Comparison of ENCODE assay signal across 9 mouse cellular contexts in genomic region chr10:59969821-59970449, GRCm38 (mm10). TPM values are rescaled to one million over a fixed set of nuclear protein-coding genes. Genes with fewer than 3 reads are reported as not detected.
DNase-seq lines count a peak whose midpoint lies in the region; ATAC-seq and TF ChIP-seq lines count a peak whose summit lies in the region.
"Had no signal": no experiment of that assay in that cellular context is flagged by ENCODE, and none has a peak within 500 bp of the region (broad histone marks: within the 10 kb centered on the region; RNA-seq: fewer than 3 reads in every experiment).

No protein-coding gene starts in this region.

- no peaks in the 10 kb centered on the region for H3K36me3 ChIP-seq in embryonic facial prominence, embryonic 10.5 days (replicated peaks)
- peaks cover 11% of the 10 kb centered on the region for H3K36me3 ChIP-seq in heart, adult 2 months (ENCODE audit: control insufficient read depth, insufficient read depth, low read length)
- H3K36me3 ChIP-seq in liver, adult 2 months (ENCODE audit: control insufficient read depth, insufficient read depth, low read length) = no peaks in the 10 kb centered on the region
- no peaks in the 10 kb centered on the region for H3K36me3 ChIP-seq in midbrain, embryonic 16.5 days (ENCODE audit: control insufficient read depth, insufficient read depth, low read length)

- peaks cover 3% of the 10 kb centered on the region; the same call in 1 of the 2 replicates for H3K9me3 ChIP-seq in embryonic facial prominence, embryonic 10.5 days
- no peaks in the 10 kb centered on the region for H3K9me3 ChIP-seq in midbrain, embryonic 16.5 days (replicated peaks; ENCODE audit: control insufficient read depth, low read length, poor library complexity, severe bottlenecking)

- H3K9ac ChIP-seq in heart, adult 2 months (ENCODE audit: low read depth, low read length) = peak overlapping the region; percentile 78
- peak overlapping the region; percentile 31 for H3K9ac ChIP-seq in liver, adult 2 months (ENCODE audit: low read depth, low read length)
- peak overlapping the region; percentile 97 for H3K9ac ChIP-seq in midbrain, embryonic 16.5 days (ENCODE audit: low read depth, low read length)

- intact Hi-C loops in heart, adult 2 months (cut with DNase I) = loop anchor here (1.0 kb wide), 2 partner anchors 9 to 18 kb away; no protein-coding TSS in a partner anchor

- H3K79me2 ChIP-seq in heart, adult 2 months (replicated peaks; ENCODE audit: control insufficient read depth, insufficient read depth, low read length) = no peaks in the 10 kb centered on the region
- H3K79me2 ChIP-seq in liver, adult 2 months (ENCODE audit: control insufficient read depth, insufficient read depth, low read length) = no peaks in the 10 kb centered on the region

- peak overlapping the region; percentile 65 for H3K4me3 ChIP-seq in embryonic facial prominence, embryonic 10.5 days
- peak overlapping the region; percentile 56 for H3K4me3 ChIP-seq in heart, adult 2 months
- H3K4me3 ChIP-seq in liver, adult 2 months (ENCODE audit: insufficient read depth, low read depth, low read length) = peak overlapping the region; percentile 16
- H3K4me3 ChIP-seq in midbrain, embryonic 16.5 days (ENCODE audit: low read depth, low read length) = peak overlapping the region; percentile 70

- peak overlapping the region; percentile 80 for H3K4me2 ChIP-seq in midbrain, embryonic 16.5 days (ENCODE audit: low read length)

- peaks cover 4% of the 10 kb centered on the region; the same call in 1 of the 2 replicates for H3K27me3 ChIP-seq in embryonic facial prominence, embryonic 10.5 days (replicated peaks; ENCODE audit: low read depth, poor library complexity, severe bottlenecking)
- no peaks in the 10 kb centered on the region for H3K27me3 ChIP-seq in heart, adult 2 months (ENCODE audit: control insufficient read depth, insufficient read depth, low read length)
- H3K27me3 ChIP-seq in liver, adult 2 months (ENCODE audit: control insufficient read depth, insufficient read depth, low read length) = no peaks in the 10 kb centered on the region
- H3K27me3 ChIP-seq in midbrain, embryonic 16.5 days (ENCODE audit: control insufficient read depth, insufficient read depth, low read depth, low read length) = no peaks in the 10 kb centered on the region
- H3K27me3 ChIP-seq: Patski had no signal

- peak; percentile 91 for TF ChIP-seq POLR2A in heart, adult 2 months (IDR thresholded peaks at IDR 0.05; ENCODE audit: insufficient read depth, low read depth, low read length)
- no peak for TF ChIP-seq POLR2A in liver, adult 2 months (IDR thresholded peaks at IDR 0.05; ENCODE audit: extremely low read depth, insufficient read depth, low read length)

- under 1% methylated on average over 25 of the region's 25 CpGs for WGBS in embryonic facial prominence, embryonic 10.5 days
- WGBS in heart, adult 2 months = 1% methylated on average over 25 of the region's 25 CpGs
- WGBS in liver, adult 2 months = 5% methylated on average over 25 of the region's 25 CpGs
- WGBS in midbrain, embryonic 16.5 days = under 1% methylated on average over 25 of the region's 25 CpGs

- no peak for TF ChIP-seq CTCF in heart, adult 2 months (IDR thresholded peaks at IDR 0.05)
- no peak for TF ChIP-seq CTCF in liver, adult 2 months (IDR thresholded peaks at IDR 0.05; ENCODE audit: low read depth, low read length)

- peak; percentile 50 to 73 for DNase-seq in urinary bladder, adult 18-20 months (ENCODE audit: low spot score in 2 of 2)
- DNase-seq in urinary bladder, adult 2 months (ENCODE audit: low spot score) = no peak
- peak; percentile 76 for DNase-seq in embryonic facial prominence, embryonic 10.5 days (ENCODE audit: low spot score)
- DNase-seq in heart, adult 2 months = peak; percentile 90
- peak; percentile 86 for DNase-seq in kidney, adult 18-20 months
- peak; percentile 64 for DNase-seq in liver, adult 2 months (ENCODE audit: extremely low read depth, low read depth, low spot score)
- DNase-seq in testis, postnatal 10 days (ENCODE audit: low spot score) = peak; percentile 73

- H3K27ac ChIP-seq in embryonic facial prominence, embryonic 10.5 days (replicated peaks) = peak overlapping the region; percentile 96
- H3K27ac ChIP-seq in heart, adult 2 months = peak overlapping the region; percentile 98
- peak overlapping the region; percentile 43 for H3K27ac ChIP-seq in liver, adult 2 months (replicated peaks; ENCODE audit: insufficient read depth, low read depth, low read length)
- H3K27ac ChIP-seq in midbrain, embryonic 16.5 days (ENCODE audit: low read length) = peak overlapping the region; percentile 98

- peak; percentile 100 for TF ChIP-seq EP300 in heart, adult 2 months (IDR thresholded peaks at IDR 0.05; ENCODE audit: insufficient read depth, low read depth, low read length)

- peaks cover 61% of the 10 kb centered on the region for H3K4me1 ChIP-seq in embryonic facial prominence, embryonic 10.5 days
- H3K4me1 ChIP-seq in heart, adult 2 months (ENCODE audit: control insufficient read depth, insufficient read depth, low read length) = peaks cover 53% of the 10 kb centered on the region
- H3K4me1 ChIP-seq in liver, adult 2 months (ENCODE audit: control insufficient read depth, insufficient read depth, low read length) = peaks cover 18% of the 10 kb centered on the region
- peaks cover 19% of the 10 kb centered on the region for H3K4me1 ChIP-seq in midbrain, embryonic 16.5 days (ENCODE audit: control insufficient read depth, insufficient read depth, low read length)

- peak; percentile 77 for ATAC-seq in midbrain, embryonic 16.5 days
- ATAC-seq: Patski had no signal

RNA-seq across cellular contexts. Expression of gene Ddit4, which starts 18.3 kb away (rescaled TPM):
- 20.6 and 30.7 TPM in 2 replicates for polyA plus RNA-seq in urinary bladder, adult 2 months (2012; rRNA removed)
- polyA plus RNA-seq in embryonic facial prominence, embryonic 10.5 days (2016; fragmentation: Nextera tagmentation; extraction: Ambion mirVana) = 35.9 and 42.0 TPM in 2 replicates
- total RNA-seq in heart, adult 2 months (2021) = 100 to 1,000 TPM in 1 of 2 experiments, 10 to 100 TPM in 1; 70.7 to 219 TPM
- polyA plus RNA-seq in heart, adult 2 months (2012; rRNA removed) = 48.0 and 55.5 TPM in 2 replicates
- total RNA-seq in liver, adult 2 months (2014; rRNA removed) = 5.2 and 8.8 TPM in 2 replicates
- 13.6 and 16.4 TPM in 2 replicates for polyA plus RNA-seq in liver, adult 2 months (2012; rRNA removed)
- 52.7 and 66.3 TPM in 2 replicates for polyA plus RNA-seq in midbrain, embryonic 16.5 days (2015; fragmentation: Nextera tagmentation; extraction: Ambion mirVana)

RNA-seq across cellular contexts. Expression of gene Ascc1, which starts 32.7 kb away (rescaled TPM):
- polyA plus RNA-seq in urinary bladder, adult 2 months (2012; rRNA removed) = 36.2 and 39.2 TPM in 2 replicates
- polyA plus RNA-seq in embryonic facial prominence, embryonic 10.5 days (2016; fragmentation: Nextera tagmentation; extraction: Ambion mirVana) = 35.8 and 41.8 TPM in 2 replicates
- 10 to 100 TPM; 20.5 to 24.1 TPM for total RNA-seq in heart, adult 2 months (2021)
- 22.5 and 36.6 TPM in 2 replicates for polyA plus RNA-seq in heart, adult 2 months (2012; rRNA removed)
- total RNA-seq in liver, adult 2 months (2014; rRNA removed) = 8.5 and 10.8 TPM in 2 replicates
- polyA plus RNA-seq in liver, adult 2 months (2012; rRNA removed) = 12.9 and 15.6 TPM in 2 replicates
- 54.0 and 54.5 TPM in 2 replicates for polyA plus RNA-seq in midbrain, embryonic 16.5 days (2015; fragmentation: Nextera tagmentation; extraction: Ambion mirVana)

RNA-seq across cellular contexts. Expression of gene Anapc16, which starts 33.0 kb away (rescaled TPM):
- 91.8 and 93.0 TPM in 2 replicates for polyA plus RNA-seq in urinary bladder, adult 2 months (2012; rRNA removed)
- polyA plus RNA-seq in embryonic facial prominence, embryonic 10.5 days (2016; fragmentation: Nextera tagmentation; extraction: Ambion mirVana) = 104 and 109 TPM in 2 replicates
- 10 to 100 TPM; 58.6 to 70.1 TPM for total RNA-seq in heart, adult 2 months (2021)
- polyA plus RNA-seq in heart, adult 2 months (2012; rRNA removed) = 90.3 and 103 TPM in 2 replicates
- 22.8 and 28.1 TPM in 2 replicates for total RNA-seq in liver, adult 2 months (2014; rRNA removed)
- polyA plus RNA-seq in liver, adult 2 months (2012; rRNA removed) = 48.9 and 50.4 TPM in 2 replicates
- polyA plus RNA-seq in midbrain, embryonic 16.5 days (2015; fragmentation: Nextera tagmentation; extraction: Ambion mirVana) = 98.9 and 104 TPM in 2 replicates

Comparison
In these comparisons a context has a peak if more than half of its experiments do, and no peak if none do; other contexts are left out.
1. H3K27ac ChIP-seq: peak in every context shown above with its lines; median percentile 98 in heart, adult 2 months; 98 in midbrain, embryonic 16.5 days; 96 in embryonic facial prominence, embryonic 10.5 days; 43 in liver, adult 2 months.
2. H3K4me3 ChIP-seq: peak in every context shown above with its lines; median percentile 70 in midbrain, embryonic 16.5 days; 65 in embryonic facial prominence, embryonic 10.5 days; 56 in heart, adult 2 months; 16 in liver, adult 2 months.
3. H3K9ac ChIP-seq: peak in every context shown above with its lines; median percentile 97 in midbrain, embryonic 16.5 days; 78 in heart, adult 2 months; 31 in liver, adult 2 months.